Mouse (Mus musculus) midbrain, postnatal 0 days (tissue): ENCODE measurements around the gene N4bp2l1. TPM values are rescaled to one million over a fixed set of nuclear protein-coding genes. Genes with fewer than 3 reads are reported as not detected.
"Not testable (repeated sequence)": the region's sequence is repeated elsewhere in the genome, so short reads cannot be mapped to it uniquely, and the experiment has no call there.

ENCODE experiments used
- ATAC-seq: fragments of 200-750 bp; cut with Nextera tagmentation; 2 replicates; pipeline ENCODE4 v1.8.0; 2017; ENCODE audit warnings: moderate number of reproducible peaks, mild to moderate bottlenecking, moderate TSS enrichment, moderate library complexity; ENCODE audit not compliant: low FRiP score
- DNase-seq: peaks from one replicate; pipeline ENCODE4 v3.0.0-alpha.2; 2015; ENCODE audit warnings: low spot score
- H3K27ac ChIP-seq: fragments of 300-500 bp; sonication (generic); 2 replicates; pipeline ENCODE4 v1.5.1; 2014; ENCODE audit warnings: low read depth, mild to moderate bottlenecking, low read length, mixed read lengths
- H3K27me3 ChIP-seq: fragments of 300-500 bp; sonication (generic); 2 replicates; pipeline ENCODE4 v1.6.1; 2014; ENCODE audit warnings: low read length, control low read depth, mixed read lengths; ENCODE audit not compliant: insufficient read depth
- H3K36me3 ChIP-seq: fragments of 300-500 bp; sonication (generic); 2 replicates; pipeline ENCODE4 v1.6.1; 2014; ENCODE audit warnings: low read length, control low read depth, mixed read lengths; ENCODE audit not compliant: insufficient read depth
- H3K4me1 ChIP-seq: fragments of 300-500 bp; sonication (generic); 2 replicates; pipeline ENCODE4 v1.6.1; 2014; ENCODE audit warnings: mild to moderate bottlenecking, control low read depth, antibody characterized with exemption, low read length, mixed read lengths; ENCODE audit not compliant: insufficient read depth
- H3K4me2 ChIP-seq: fragments of 300-500 bp; sonication (generic); 2 replicates; pipeline ENCODE4 v1.6.1; 2014; ENCODE audit warnings: low read depth, mild to moderate bottlenecking, low read length, mixed read lengths; ENCODE audit not compliant: poor library complexity, severe bottlenecking
- H3K4me3 ChIP-seq: fragments of 300-500 bp; sonication (generic); 2 replicates; pipeline ENCODE4 v1.5.1; 2014; ENCODE audit warnings: low read depth, mild to moderate bottlenecking, low read length, moderate library complexity
- H3K9ac ChIP-seq: fragments of 300-500 bp; sonication (generic); replicated peaks from 2 replicates; pipeline ENCODE4 v1.6.1; 2014; ENCODE audit warnings: mild to moderate bottlenecking, low read length, moderate library complexity, mixed read lengths; ENCODE audit not compliant: poor library complexity, severe bottlenecking
- H3K9me3 ChIP-seq: fragments of 300-500 bp; sonication (generic); 2 replicates; pipeline ENCODE4 v1.6.1; 2016; ENCODE audit warnings: low read length, control low read depth
- CTCF ChIP-seq: IDR thresholded peaks from 2 replicates; pipeline ENCODE4 v1.5.1; 2016; ENCODE audit warnings: antibody characterized with exemption, mild to moderate bottlenecking
- WGBS: fragments of 180-500 bp; shearing (Covaris S2); extraction: QIAGEN DNeasy Blood & Tissue Kit; methylation state at CpG from one replicate; pipeline ENCODE4 v1.1.7; 2014; 5-methylcytosine and 5-hydroxymethylcytosine counted together
- polyA plus RNA-seq: library from polyadenylated mRNA; unstranded; fragments of >200 nt; fragmentation: Nextera tagmentation; extraction: Ambion mirVana; gene quantifications from 2 replicates; pipeline ENCODE4 v1.2.1, GENCODE M21; 2015
- total RNA-seq: library from RNA; depleted of rRNA; stranded (reverse); fragments of >200 nt; gene quantifications from 2 replicates; pipeline ENCODE4 v1.2.3, GENCODE M21; 2014; rRNA removed

The N4bp2l1 gene
- total RNA-seq: 16.8 and 20.5 TPM in 2 replicates
- polyA plus RNA-seq: 38.0 and 40.1 TPM in 2 replicates

DNA sequence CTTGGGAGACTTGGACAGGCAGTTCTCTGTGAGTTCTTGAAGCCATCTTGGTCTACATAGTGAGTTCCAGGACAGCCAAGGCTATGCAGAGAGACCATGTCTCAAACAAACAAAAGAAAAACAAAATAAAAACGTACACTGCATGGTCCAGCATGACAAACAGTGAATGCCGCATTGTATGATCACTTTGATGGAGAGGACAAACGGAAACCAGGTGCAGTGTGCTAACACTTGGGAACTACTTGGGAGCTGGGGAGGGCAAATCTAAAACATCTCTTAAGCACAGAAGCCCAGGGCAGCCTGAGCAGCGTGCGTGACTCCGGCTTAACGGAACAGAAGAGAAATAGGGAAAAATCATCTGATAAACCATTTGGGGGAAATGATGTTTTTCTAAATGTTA is at the start of gene N4bp2l1:
TSS of gene N4bp2l1 (minus strand) at position 101 of the 400 bp plus-strand sequence.
- no peak for TF ChIP-seq CTCF
- no peaks in the 10 kb centered on the region for H3K9me3 ChIP-seq
- WGBS: 85% methylated on average over 7 of the region's 7 CpGs
- ATAC-seq (no peak), DNase-seq (no peak)
- no peak within 1 kb of the TSS for H3K9ac ChIP-seq
- H3K4me2 ChIP-seq: no peak within 1 kb of the TSS
- no peak within 1 kb of the TSS for H3K4me3 ChIP-seq
- peaks cover 12% of the 10 kb centered on the region; the same call in 1 of the 2 replicates for H3K4me1 ChIP-seq
- H3K27ac ChIP-seq: no peak within 1 kb of the TSS
- no peaks in the 10 kb centered on the region for H3K27me3 ChIP-seq
- 0 out of 2 replicates have a peak, but pooled peaks cover 4% of the 10 kb centered on the region for H3K36me3 ChIP-seq

DNA sequence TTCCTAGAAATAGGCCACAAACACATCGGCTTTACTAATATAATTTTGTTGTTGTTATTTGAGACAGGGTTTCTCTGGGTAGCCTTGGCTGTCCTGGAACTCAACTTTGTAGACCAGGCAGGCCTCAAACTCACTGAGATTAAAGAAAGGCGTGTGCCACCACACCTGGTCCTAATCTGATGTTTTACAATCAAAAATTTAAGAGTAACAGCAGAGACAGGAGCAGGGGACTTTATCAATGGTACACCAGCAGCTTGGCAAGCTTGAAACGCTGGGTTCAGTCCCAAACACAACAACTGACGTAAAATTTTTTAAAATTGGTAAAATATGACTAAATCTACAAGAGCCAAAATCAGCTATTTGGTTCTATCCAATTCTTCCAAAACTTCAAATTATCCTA is 47.9 kb upstream of the N4bp2l1 start:
- peaks cover 9% of the 10 kb centered on the region; the same call in 1 of the 2 replicates for H3K36me3 ChIP-seq
- no peaks in the 10 kb centered on the region for H3K9me3 ChIP-seq
- H3K4me3 ChIP-seq: no peak overlapping the region
- no peaks in the 10 kb centered on the region for H3K4me1 ChIP-seq
- DNase-seq (no peak), ATAC-seq (no peak)
- H3K27ac ChIP-seq: no peak overlapping the region
- no peaks in the 10 kb centered on the region for H3K27me3 ChIP-seq
- WGBS: 97% methylated on average over 4 of the region's 4 CpGs
- H3K4me2 ChIP-seq: no peak overlapping the region
- no peak overlapping the region for H3K9ac ChIP-seq
- TF ChIP-seq CTCF: no peak

DNA sequence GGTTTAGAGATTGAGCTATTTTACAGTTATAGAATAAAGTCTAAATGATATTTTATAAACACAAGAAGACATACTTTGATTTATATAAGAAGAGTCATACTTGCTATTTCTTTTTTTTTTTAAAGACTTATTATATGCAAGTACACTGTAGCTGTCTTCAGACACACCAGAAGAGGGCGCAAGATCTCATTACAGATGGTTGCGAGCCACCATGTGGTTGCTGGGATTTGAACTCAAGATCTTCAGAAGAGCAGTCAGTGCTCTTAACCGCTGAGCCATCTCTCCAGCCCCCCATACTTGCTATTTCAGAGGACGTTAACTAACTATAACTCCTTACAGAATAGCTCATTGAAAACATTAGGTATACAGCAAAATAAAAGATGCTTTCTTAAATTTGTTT is 46.4 kb upstream of the N4bp2l1 start:
- H3K4me1 ChIP-seq, ATAC-seq, H3K4me2 ChIP-seq, H3K4me3 ChIP-seq, H3K9me3 ChIP-seq, H3K27me3 ChIP-seq, DNase-seq, H3K27ac ChIP-seq, H3K9ac ChIP-seq: not testable (repeated sequence)
- peaks cover 12% of the 10 kb centered on the region; the same call in 1 of the 2 replicates for H3K36me3 ChIP-seq
- WGBS: 96% methylated on average over 4 of the region's 4 CpGs

DNA sequence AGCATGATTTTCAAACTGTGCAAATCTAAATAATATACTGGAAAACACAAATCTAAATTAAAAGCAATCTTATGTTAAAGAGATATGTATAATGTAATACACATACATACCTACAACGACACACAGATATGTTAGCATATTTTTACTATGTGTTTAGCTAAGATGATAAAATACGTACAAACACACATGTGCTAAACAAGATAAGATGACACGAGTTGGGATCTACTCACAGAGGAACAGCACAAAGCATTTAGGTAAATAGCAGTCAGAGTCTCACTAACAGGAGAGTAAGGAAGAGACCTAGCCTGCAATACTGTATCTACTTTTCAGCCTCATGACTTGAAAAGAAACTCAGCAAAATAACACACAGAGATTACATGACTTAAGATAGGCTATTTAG is 44.5 kb upstream of the N4bp2l1 start:
- TF ChIP-seq CTCF: no peak
- Histone ChIP-seq H3K27me3 (no peaks in the 10 kb centered on the region), H3K27ac (no peak overlapping the region), H3K9ac (no peak overlapping the region), H3K9me3 (no peaks in the 10 kb centered on the region), H3K4me3 (no peak overlapping the region), H3K4me2 (no peak overlapping the region), H3K36me3 (peaks cover 9% of the 10 kb centered on the region; the same call in 1 of the 2 replicates), H3K4me1 (no peaks in the 10 kb centered on the region)
- ATAC-seq: no peak
- WGBS: 95% methylated on average over 3 of the region's 3 CpGs
- DNase-seq: no peak

DNA sequence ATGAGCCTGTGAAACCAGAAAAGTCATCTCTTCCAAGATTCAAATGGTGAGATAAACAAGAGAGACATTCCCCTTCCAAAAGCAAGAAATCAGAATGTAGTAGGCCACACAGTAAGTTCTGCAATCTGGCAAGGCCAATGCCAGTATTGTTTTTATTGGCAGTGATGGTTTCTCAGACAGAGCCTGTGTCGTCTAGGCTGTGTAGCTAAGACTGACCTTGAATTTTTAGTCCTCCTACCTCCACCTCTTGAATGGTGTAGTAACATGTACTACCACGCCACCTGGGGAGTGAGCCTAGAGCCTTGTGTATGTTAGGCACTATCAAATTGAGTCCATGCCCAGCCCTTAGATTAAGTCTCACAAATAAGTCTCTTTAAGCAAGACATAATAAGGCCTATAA is 32.7 kb upstream of the N4bp2l1 start:
- no peak overlapping the region for H3K9ac ChIP-seq
- H3K36me3 ChIP-seq: 0 out of 2 replicates have a peak, but pooled peaks cover 5% of the 10 kb centered on the region
- no peak overlapping the region for H3K27ac ChIP-seq
- H3K4me2 ChIP-seq: no peak overlapping the region
- H3K9me3 ChIP-seq: no peaks in the 10 kb centered on the region
- H3K27me3 ChIP-seq: no peaks in the 10 kb centered on the region
- TF ChIP-seq CTCF: no peak
- 90% methylated on average over 2 of the region's 2 CpGs for WGBS
- H3K4me1 ChIP-seq: no peaks in the 10 kb centered on the region
- DNase-seq: no peak
- ATAC-seq: no peak
- no peak overlapping the region for H3K4me3 ChIP-seq

DNA sequence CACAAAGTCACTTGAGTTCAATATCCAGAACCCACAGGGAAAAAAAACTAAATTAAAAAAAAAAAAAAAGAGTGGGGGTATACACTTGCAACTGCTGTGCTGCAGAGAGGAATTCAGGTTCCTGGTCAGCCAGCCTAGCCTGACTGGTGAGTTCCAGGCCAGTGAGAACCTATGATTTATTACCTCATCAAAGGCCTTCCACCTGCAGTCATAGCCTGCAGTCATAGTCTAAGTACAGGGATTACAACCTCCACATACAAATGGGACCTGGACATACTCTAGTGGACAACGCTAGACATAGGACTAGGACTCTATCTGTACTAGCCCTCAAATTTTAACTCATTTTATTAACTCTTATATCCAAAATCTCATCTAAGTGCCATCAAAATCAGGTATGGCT is 32.3 kb upstream of the N4bp2l1 start:
- Histone ChIP-seq H3K9ac (no peak overlapping the region), H3K27ac (no peak overlapping the region), H3K4me2 (no peak overlapping the region), H3K9me3 (no peaks in the 10 kb centered on the region), H3K4me1 (no peaks in the 10 kb centered on the region), H3K27me3 (no peaks in the 10 kb centered on the region), H3K36me3 (0 out of 2 replicates have a peak, but pooled peaks cover 5% of the 10 kb centered on the region), H3K4me3 (no peak overlapping the region)
- no peak for TF ChIP-seq CTCF
- no peak for ATAC-seq
- 97% methylated on average over 1 of the region's 1 CpGs for WGBS
- DNase-seq: no peak
